Mouse (Mus musculus): ENCODE results near the gene Gpatch4. TPM values are rescaled to one million over a fixed set of nuclear protein-coding genes. Genes with fewer than 3 reads are reported as not detected.

The Gpatch4 gene
- polyA plus RNA-seq, 1 experiment from 2014 or later, result 30.3 TPM

DNA sequence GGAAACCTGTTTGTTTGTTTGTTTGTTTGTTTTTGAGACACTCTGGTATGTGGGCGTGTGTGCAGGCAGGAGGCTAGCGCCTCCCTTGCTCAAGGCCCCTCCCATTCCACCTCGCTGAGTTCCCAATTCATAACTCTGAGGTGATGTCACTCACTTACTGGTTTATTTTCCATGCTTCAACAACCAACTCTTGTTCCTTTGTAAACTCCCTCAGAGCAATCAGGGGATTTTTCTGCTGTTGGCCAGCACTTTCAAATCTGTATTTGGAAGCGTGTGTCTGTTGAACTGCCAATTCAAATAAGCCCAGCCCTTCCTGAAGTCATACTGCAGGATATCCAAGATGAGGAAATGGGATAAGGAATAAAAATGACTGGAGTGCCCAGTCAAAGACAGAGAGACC is 39.8 kb downstream of the Gpatch4 start:
- no peaks in the 10 kb centered on the region for H3K9me3 ChIP-seq
- no peaks in the 10 kb centered on the region for H3K27me3 ChIP-seq
- no peaks in the 10 kb centered on the region for H3K36me3 ChIP-seq
- H3K9ac ChIP-seq, result 0 out of 2 replicates have a peak overlapping the region, but pooled peaks have one; percentile 49
- H3K27ac ChIP-seq (replicated peaks), result no peak overlapping the region
- H3K4me2 ChIP-seq, result peak overlapping the region; percentile 73
- peak overlapping the region; percentile 46 for H3K4me3 ChIP-seq
- H3K4me1 ChIP-seq (replicated peaks), result peaks cover 18% of the 10 kb centered on the region
- ATAC-seq (ENCODE audit: low read depth), result no peak
- WGBS, result 22% methylated on average over 4 of the region's 4 CpGs

DNA sequence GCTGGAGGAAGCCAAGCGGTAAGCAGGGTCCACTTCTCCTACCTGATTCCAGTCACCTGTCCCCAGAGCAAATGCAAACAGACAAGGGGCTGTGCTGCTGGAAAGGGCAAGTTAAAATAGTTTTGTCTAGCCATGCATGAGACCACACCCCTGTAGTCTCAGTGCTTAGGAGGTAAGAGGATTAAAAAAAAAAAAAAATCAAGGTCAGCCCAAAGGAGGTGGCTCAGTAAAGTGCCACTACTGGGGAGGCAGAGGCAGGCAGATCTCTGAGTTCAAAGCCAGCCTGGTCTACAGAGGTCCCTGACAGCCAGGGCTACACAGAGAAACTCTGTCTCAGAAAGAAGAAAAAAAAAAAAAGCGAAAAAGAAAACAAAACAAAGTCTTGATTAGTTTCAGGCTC is 41.1 kb downstream of the Gpatch4 start:
- H3K27me3 ChIP-seq, result no peaks in the 10 kb centered on the region
- H3K9ac ChIP-seq, result no peak overlapping the region

DNA sequence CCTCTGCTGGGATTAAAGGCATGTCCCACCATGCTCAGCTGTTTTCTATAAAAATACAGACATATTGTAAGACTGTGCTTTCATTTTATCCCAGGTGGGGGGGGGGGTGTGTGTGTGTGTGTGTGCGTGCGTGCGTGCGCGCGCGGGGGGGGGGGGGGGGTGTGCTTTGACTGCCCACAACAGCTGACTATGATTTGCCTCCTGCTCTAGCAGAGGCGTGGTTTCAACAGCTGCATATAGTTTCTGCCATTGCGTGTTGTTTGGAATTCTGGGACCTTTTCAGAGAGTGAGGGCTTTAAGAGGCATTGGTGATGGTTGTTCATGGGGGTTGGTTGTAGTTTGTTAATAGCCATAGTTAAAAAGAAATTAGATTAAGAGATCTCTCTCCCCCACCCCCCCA is 42.6 kb downstream of the Gpatch4 start:
- ATAC-seq (ENCODE audit: low read depth), result no peak
- Histone ChIP-seq H3K4me3 (no peak overlapping the region), H3K9ac (no peak overlapping the region), H3K4me2 (no peak overlapping the region), H3K9me3 (no peaks in the 10 kb centered on the region), H3K27ac (replicated peaks) (no peak overlapping the region), H3K36me3 (no peaks in the 10 kb centered on the region), H3K4me1 (replicated peaks) (peaks cover 18% of the 10 kb centered on the region), H3K27me3 (no peaks in the 10 kb centered on the region)
- WGBS, result 96% methylated on average over 5 of the region's 9 CpGs

More for the DNA sequence above, 41.1 kb downstream of the Gpatch4 start:
- peaks cover 18% of the 10 kb centered on the region for H3K4me1 ChIP-seq (replicated peaks)
- H3K4me2 ChIP-seq, result no peak overlapping the region
- 87% methylated on average over 2 of the region's 2 CpGs for WGBS
- H3K36me3 ChIP-seq, result no peaks in the 10 kb centered on the region
- no peak overlapping the region for H3K27ac ChIP-seq (replicated peaks)
- no peak overlapping the region for H3K4me3 ChIP-seq
- ATAC-seq (ENCODE audit: low read depth), result no peak
- no peaks in the 10 kb centered on the region for H3K9me3 ChIP-seq

DNA sequence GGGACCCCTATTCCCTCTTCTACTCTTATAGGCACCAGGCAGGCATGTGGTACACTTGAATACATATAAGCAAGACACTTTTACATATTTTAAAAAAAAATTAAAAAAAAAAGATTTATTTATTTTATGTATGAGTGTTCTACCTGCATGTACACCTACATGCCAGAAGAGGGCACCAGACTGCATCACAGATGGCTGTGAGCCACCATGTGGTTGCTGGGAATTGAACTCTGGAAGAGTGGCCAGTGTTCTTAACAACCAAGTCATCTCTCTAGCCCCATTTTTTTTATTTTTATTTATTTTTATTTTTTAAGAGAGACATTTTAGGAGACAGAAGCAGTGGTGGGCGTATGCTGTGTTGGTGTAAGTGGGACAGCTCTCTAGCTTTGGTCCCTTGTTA is 44.8 kb downstream of the Gpatch4 start:
- Histone ChIP-seq H3K27ac (replicated peaks) (no peak overlapping the region), H3K4me2 (no peak overlapping the region), H3K9ac (no peak overlapping the region), H3K4me3 (no peak overlapping the region), H3K9me3 (no peaks in the 10 kb centered on the region), H3K4me1 (replicated peaks) (peaks cover 6% of the 10 kb centered on the region), H3K27me3 (no peaks in the 10 kb centered on the region), H3K36me3 (0 out of 2 replicates have a peak, but pooled peaks cover 7% of the 10 kb centered on the region)
- 74% methylated on average over 1 of the region's 1 CpGs for WGBS
- ATAC-seq (ENCODE audit: low read depth), result no peak

DNA sequence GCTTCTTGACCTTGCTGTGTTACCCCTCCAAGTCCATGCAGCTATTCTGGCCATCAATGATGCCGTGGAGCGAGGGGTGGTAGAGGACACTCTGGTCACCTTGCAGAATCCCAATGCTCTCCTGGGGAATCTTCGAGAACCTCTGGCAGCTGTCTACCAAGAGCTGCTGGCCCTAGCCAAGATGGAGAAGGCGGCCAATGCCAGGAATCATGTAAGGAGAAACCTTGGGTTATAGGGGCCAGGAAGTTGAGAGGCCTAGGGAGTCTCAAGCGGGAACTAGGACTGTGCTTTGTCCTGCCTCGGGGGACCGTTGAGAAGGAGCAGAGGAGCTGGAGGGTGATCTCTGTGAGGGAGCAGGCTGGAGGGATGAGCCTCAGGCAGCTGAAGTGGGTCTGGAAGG is 47.2 kb downstream of the Gpatch4 start:
- Histone ChIP-seq H3K36me3 (peaks cover 9% of the 10 kb centered on the region; the same call in 1 of the 2 replicates), H3K4me3 (no peak overlapping the region), H3K4me2 (no peak overlapping the region), H3K9ac (no peak overlapping the region), H3K4me1 (replicated peaks) (peaks cover 6% of the 10 kb centered on the region; the same call in 1 of the 2 replicates), H3K27me3 (no peaks in the 10 kb centered on the region), H3K9me3 (no peaks in the 10 kb centered on the region), H3K27ac (replicated peaks) (no peak overlapping the region)
- 92% methylated on average over 7 of the region's 7 CpGs for WGBS
- ATAC-seq (ENCODE audit: low read depth), result no peak

DNA sequence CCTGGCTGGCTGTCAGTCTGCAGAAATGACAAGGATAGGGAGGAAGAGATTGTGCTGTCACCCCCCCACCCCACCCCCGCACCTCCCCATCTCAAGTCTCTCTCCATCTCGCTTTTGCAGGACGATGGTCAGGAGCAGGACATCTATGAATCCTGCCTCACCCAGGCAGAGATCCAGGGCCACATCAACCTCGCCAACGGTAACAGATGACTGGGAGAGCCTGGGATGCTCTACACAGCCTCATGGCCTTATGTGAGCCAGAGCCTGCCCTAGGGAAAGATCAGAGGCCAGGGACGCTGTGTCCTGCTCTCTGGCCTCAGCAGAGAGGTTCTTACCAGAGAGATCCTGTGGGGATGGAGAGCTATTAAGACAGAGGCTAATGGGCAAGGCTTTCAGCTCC is 47.7 kb downstream of the Gpatch4 start:
- Histone ChIP-seq H3K4me1 (replicated peaks) (peaks cover 6% of the 10 kb centered on the region; the same call in 1 of the 2 replicates), H3K4me3 (no peak overlapping the region), H3K9ac (no peak overlapping the region), H3K9me3 (no peaks in the 10 kb centered on the region), H3K27ac (replicated peaks) (no peak overlapping the region), H3K36me3 (peaks cover 9% of the 10 kb centered on the region; the same call in 1 of the 2 replicates), H3K4me2 (no peak overlapping the region), H3K27me3 (no peaks in the 10 kb centered on the region)
- 89% methylated on average over 6 of the region's 6 CpGs for WGBS
- ATAC-seq (ENCODE audit: low read depth), result no peak

DNA sequence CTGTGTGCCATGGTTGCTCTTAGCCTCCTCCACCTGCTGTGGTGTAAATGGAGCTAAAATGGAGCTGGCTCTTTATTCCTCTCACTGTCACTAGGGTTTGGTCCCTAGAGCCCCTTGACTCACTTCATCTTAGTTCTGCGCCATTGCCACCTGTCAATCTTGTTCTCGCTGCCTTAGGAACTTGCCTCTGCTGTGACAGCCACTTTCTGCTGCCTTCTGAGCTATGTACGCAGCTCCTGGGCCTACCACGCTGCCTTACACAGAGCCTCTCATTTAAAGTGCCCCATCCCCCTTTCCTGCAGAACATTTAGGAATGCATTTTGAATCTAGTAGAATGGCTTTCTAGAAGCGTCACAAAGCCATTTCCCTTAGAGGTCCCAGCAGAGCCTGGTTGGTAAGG is 51.2 kb downstream of the Gpatch4 start:
- no peak for ATAC-seq (ENCODE audit: low read depth)
- peaks cover 6% of the 10 kb centered on the region; the same call in 1 of the 2 replicates for H3K4me1 ChIP-seq (replicated peaks)
- H3K9ac ChIP-seq, result no peak overlapping the region
- no peak overlapping the region for H3K4me2 ChIP-seq
- no peaks in the 10 kb centered on the region for H3K27me3 ChIP-seq
- no peaks in the 10 kb centered on the region for H3K9me3 ChIP-seq
- H3K4me3 ChIP-seq, result no peak overlapping the region
- H3K27ac ChIP-seq (replicated peaks), result no peak overlapping the region
- peaks cover 9% of the 10 kb centered on the region; the same call in 1 of the 2 replicates for H3K36me3 ChIP-seq
- WGBS, result 82% methylated on average over 5 of the region's 5 CpGs

DNA sequence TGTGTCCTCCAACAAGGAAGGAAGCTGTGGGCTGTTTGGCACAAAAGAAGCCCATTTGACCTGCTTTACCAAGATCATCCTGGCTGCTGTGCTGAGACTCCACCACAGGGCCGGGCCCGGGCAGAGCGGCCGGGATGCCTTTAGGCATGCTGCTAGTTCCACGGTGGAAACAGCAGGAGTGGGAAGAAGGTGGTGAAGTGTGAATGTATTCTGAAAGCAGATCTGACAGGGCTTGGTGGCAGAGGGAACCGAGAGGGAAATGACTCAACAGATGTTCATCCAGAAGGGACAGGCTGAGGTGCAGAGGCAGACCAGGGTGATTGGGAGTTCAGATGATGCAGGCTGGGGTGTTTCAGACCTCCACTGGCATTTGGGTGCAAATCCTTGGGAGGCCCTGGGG is 54.8 kb downstream of the Gpatch4 start:
- no peaks in the 10 kb centered on the region for H3K27me3 ChIP-seq
- no peak overlapping the region for H3K27ac ChIP-seq (replicated peaks)
- H3K4me1 ChIP-seq (replicated peaks), result peaks cover 6% of the 10 kb centered on the region; the same call in 1 of the 2 replicates
- ATAC-seq (ENCODE audit: low read depth), result no peak
- H3K4me3 ChIP-seq, result no peak overlapping the region
- WGBS, result 88% methylated on average over 6 of the region's 6 CpGs
- no peak overlapping the region for H3K9ac ChIP-seq
- H3K36me3 ChIP-seq, result peaks cover 2% of the 10 kb centered on the region; the same call in 1 of the 2 replicates
- H3K4me2 ChIP-seq, result no peak overlapping the region
- no peaks in the 10 kb centered on the region for H3K9me3 ChIP-seq

DNA sequence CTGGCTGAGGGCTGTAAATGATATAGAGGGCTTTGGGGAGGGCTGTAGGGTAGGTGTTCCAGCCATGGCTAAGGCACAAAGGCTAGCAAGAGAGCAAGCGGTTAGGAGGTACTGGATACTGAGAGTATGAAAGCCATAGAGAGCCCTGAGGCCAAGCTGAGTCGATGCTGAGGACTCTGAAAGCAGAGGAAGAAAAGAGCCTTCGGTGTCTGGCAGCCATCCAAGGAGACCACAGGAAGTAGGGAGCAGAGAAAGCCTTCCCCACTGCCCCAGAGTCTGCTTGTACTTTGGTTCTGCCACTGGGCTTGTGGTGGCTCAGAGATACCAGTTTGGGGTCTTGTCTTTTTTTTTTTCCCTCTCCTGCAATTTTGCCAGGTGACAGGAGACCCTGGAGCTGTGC is 57.3 kb downstream of the Gpatch4 start:
- H3K4me2 ChIP-seq, result no peak overlapping the region
- no peaks in the 10 kb centered on the region for H3K9me3 ChIP-seq
- H3K9ac ChIP-seq, result no peak overlapping the region
- no peaks in the 10 kb centered on the region for H3K4me1 ChIP-seq (replicated peaks)
- 0 out of 2 replicates have a peak, but pooled peaks cover 5% of the 10 kb centered on the region for H3K36me3 ChIP-seq
- WGBS, result 67% methylated on average over 3 of the region's 3 CpGs
- no peak for ATAC-seq (ENCODE audit: low read depth)
- H3K27ac ChIP-seq (replicated peaks), result 0 out of 2 replicates have a peak overlapping the region, but pooled peaks have one; percentile 9
- no peak overlapping the region for H3K4me3 ChIP-seq
- no peaks in the 10 kb centered on the region for H3K27me3 ChIP-seq

DNA sequence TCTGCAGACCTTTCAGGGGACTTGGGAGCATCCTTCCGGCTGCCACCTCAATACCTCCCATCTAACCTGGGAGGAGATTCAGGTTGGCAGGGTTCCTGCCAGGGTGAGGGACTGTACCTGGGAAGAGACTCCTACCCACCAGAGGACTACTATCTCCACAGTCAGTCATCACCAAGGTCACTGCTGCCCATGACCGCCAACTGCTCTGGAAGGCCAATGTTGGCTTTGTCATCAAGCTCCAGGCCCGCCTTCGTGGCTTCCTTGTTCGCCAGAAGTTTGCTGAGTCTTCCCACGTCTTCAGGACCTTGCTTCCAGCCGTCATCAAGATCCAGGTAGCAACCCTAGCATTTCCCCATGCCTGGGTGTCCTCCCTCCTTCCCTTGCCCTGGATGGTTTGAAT is 58.8 kb downstream of the Gpatch4 start:
- H3K9ac ChIP-seq, result no peak overlapping the region
- no peak overlapping the region for H3K4me2 ChIP-seq
- H3K36me3 ChIP-seq, result 0 out of 2 replicates have a peak, but pooled peaks cover 5% of the 10 kb centered on the region
- H3K27ac ChIP-seq (replicated peaks), result no peak overlapping the region
- WGBS, result 96% methylated on average over 7 of the region's 7 CpGs
- H3K27me3 ChIP-seq, result no peaks in the 10 kb centered on the region
- ATAC-seq (ENCODE audit: low read depth), result no peak
- H3K9me3 ChIP-seq, result no peaks in the 10 kb centered on the region
- no peaks in the 10 kb centered on the region for H3K4me1 ChIP-seq (replicated peaks)
- H3K4me3 ChIP-seq, result no peak overlapping the region

DNA sequence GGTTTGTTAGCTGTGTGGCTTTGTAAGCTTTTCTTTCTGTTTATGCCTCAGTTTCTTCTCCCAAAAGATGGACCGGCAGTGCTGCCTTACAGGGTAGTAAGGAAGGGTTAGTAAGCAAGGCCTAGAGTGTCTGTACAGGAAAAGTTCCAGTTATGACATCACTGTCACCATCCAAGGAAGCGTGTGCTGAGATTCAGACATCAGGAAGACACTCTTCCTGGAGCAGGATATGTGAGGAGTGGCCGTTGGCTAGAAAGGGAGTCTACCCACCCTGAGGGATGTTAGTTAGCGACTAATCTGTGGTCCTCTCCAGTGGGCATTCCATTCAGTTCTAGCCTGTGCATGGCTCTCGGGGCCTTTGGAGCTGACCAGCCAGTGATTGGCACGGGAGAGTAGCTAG is 59.3 kb downstream of the Gpatch4 start:
- no peaks in the 10 kb centered on the region for H3K4me1 ChIP-seq (replicated peaks)
- no peaks in the 10 kb centered on the region for H3K9me3 ChIP-seq
- ATAC-seq (ENCODE audit: low read depth), result no peak
- no peak overlapping the region for H3K4me2 ChIP-seq
- H3K36me3 ChIP-seq, result 0 out of 2 replicates have a peak, but pooled peaks cover 5% of the 10 kb centered on the region
- H3K4me3 ChIP-seq, result no peak overlapping the region
- WGBS, result 96% methylated on average over 6 of the region's 6 CpGs
- no peak overlapping the region for H3K27ac ChIP-seq (replicated peaks)
- no peak overlapping the region for H3K9ac ChIP-seq
- H3K27me3 ChIP-seq, result no peaks in the 10 kb centered on the region

DNA sequence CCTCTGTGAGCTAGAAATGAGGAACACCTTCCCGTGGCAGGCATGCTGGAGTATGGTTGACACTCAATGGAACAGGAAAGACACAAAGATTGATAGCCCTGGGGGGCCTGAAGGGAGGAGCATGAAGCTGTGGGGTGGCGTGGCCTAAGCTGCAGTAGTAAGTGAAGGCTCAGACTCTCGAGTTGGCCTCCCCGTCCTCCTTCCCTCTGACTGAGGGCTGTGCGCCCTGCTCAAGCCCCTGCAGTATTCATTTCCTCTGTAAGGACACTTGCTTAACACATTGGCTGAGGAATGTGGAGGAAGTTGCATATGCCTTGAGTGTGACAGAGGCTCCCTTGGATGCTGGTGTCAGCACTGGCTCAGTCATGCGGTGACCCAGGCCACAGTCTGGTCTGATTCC is 59.7 kb downstream of the Gpatch4 start:
- 0 out of 2 replicates have a peak, but pooled peaks cover 5% of the 10 kb centered on the region for H3K36me3 ChIP-seq
- no peak overlapping the region for H3K9ac ChIP-seq
- ATAC-seq (ENCODE audit: low read depth), result no peak
- no peaks in the 10 kb centered on the region for H3K27me3 ChIP-seq
- H3K4me3 ChIP-seq, result no peak overlapping the region
- H3K4me2 ChIP-seq, result no peak overlapping the region
- no peaks in the 10 kb centered on the region for H3K9me3 ChIP-seq
- 76% methylated on average over 6 of the region's 6 CpGs for WGBS
- no peak overlapping the region for H3K27ac ChIP-seq (replicated peaks)
- no peaks in the 10 kb centered on the region for H3K4me1 ChIP-seq (replicated peaks)
